Mouse (Mus musculus) heart, adult 2 months (tissue): ENCODE data around the gene Hacd2.

Experiments
- CTCF ChIP-seq: fragments of 200-600 bp; IDR thresholded peaks from 2 replicates; pipeline ENCODE4 v1.8.1; 2022; ENCODE audit warnings: antibody characterized with exemption, mild to moderate bottlenecking, moderate library complexity
- EP300 ChIP-seq: fragments of 200-500 bp; IDR thresholded peaks from 2 replicates; pipeline ENCODE4 v1.6.1; 2011; ENCODE audit warnings: low read depth, low read length, control low read depth; ENCODE audit not compliant: insufficient read depth
- POLR2A ChIP-seq: fragments of 200-500 bp; IDR thresholded peaks from 2 replicates; pipeline ENCODE4 v1.6.1; 2011; ENCODE audit warnings: mild to moderate bottlenecking, low read depth, low read length, control low read depth; ENCODE audit not compliant: insufficient read depth

DNA sequence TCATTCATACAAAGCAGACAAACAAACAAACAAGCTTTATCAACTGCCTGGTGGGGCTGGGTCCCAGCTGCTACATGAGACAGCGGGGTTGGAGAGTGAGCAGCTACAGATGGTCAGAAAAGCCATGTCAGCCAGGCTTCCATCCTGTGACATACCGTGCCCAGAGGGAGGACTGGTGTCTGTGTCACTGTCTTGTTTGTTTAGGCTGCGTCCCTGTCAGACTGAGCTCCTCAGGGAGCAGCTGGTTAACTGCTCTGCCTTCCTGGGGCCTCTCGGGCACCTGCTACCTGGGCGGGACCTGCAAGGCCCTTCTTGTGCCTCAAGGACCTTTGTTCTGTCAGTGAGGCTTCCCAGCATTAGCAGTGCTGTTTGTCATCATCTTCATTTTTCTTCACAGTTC, 28.8 kb downstream of the Hacd2 start:
- TF ChIP-seq EP300 (no peak), POLR2A (no peak), CTCF (no peak)
